Comparison of ENCODE assay signal across 13 mouse cellular contexts in genomic region chr3:129201681-129202255, GRCm38 (mm10). TPM values are rescaled to one million over a fixed set of nuclear protein-coding genes. Genes with fewer than 3 reads are reported as not detected.
DNase-seq lines count a peak whose midpoint lies in the region; ATAC-seq lines count a peak whose summit lies in the region.
"Had no signal": no experiment of that assay in that cellular context is flagged by ENCODE, and none has a peak within 500 bp of the region (broad histone marks: within the 10 kb centered on the region; RNA-seq: fewer than 3 reads in every experiment).

No protein-coding gene starts in this region.

- H3K4me3 ChIP-seq in intestine, embryonic 15.5 days (replicated peaks), result no peak overlapping the region
- H3K4me3 ChIP-seq in neural tube, embryonic 11.5 days (ENCODE audit: low read depth, low read length), result no peak overlapping the region
- H3K4me3 ChIP-seq: hindbrain, embryonic 15.5 days had no signal

- H3K36me3 ChIP-seq in intestine, embryonic 15.5 days, result no peaks in the 10 kb centered on the region
- H3K36me3 ChIP-seq in neural tube, embryonic 11.5 days (ENCODE audit: control insufficient read depth, insufficient read depth, low read length), result no peaks in the 10 kb centered on the region
- H3K36me3 ChIP-seq: heart, embryonic 12.5 days; hindbrain, embryonic 15.5 days had no signal

- peak; percentile 6 for DNase-seq in kidney, adult 9 months
- DNase-seq in kidney, adult 8-10 months, result no peak
- DNase-seq in embryo, embryonic 11 days, result peak; percentile 47
- DNase-seq in neural tube, embryonic 11.5 days (ENCODE audit: low spot score), result peak; percentile 19
- no peak for DNase-seq in right cerebral cortex, postnatal 4 days
- DNase-seq in testis, postnatal 10 days (ENCODE audit: low spot score), result no peak
- DNase-seq: adrenal gland, postnatal 10 days; right cerebral cortex, postnatal 25 days had no signal

- ATAC-seq in intestine, embryonic 15.5 days, result no peak
- ATAC-seq in neural tube, embryonic 11.5 days (ENCODE audit: insufficient read depth, low FRiP score, low TSS enrichment), result no peak
- no peak for ATAC-seq in frontal cortex, adult (ENCODE audit: low TSS enrichment)

- H3K4me2 ChIP-seq in intestine, embryonic 15.5 days (replicated peaks), result peak overlapping the region; percentile 28
- no peak overlapping the region for H3K4me2 ChIP-seq in neural tube, embryonic 11.5 days (ENCODE audit: low read depth)
- H3K4me2 ChIP-seq: hindbrain, embryonic 15.5 days had no signal

- H3K4me1 ChIP-seq in intestine, embryonic 15.5 days (replicated peaks), result peaks cover 21% of the 10 kb centered on the region
- peaks cover 5% of the 10 kb centered on the region for H3K4me1 ChIP-seq in neural tube, embryonic 11.5 days (ENCODE audit: control insufficient read depth, insufficient read depth, low read length)

- H3K27ac ChIP-seq in intestine, embryonic 15.5 days, result no peak overlapping the region
- no peak overlapping the region for H3K27ac ChIP-seq in neural tube, embryonic 11.5 days (ENCODE audit: low read depth, low read length)
- H3K27ac ChIP-seq: hindbrain, embryonic 15.5 days had no signal

- no peak overlapping the region for H3K9ac ChIP-seq in intestine, embryonic 15.5 days
- H3K9ac ChIP-seq in neural tube, embryonic 11.5 days (ENCODE audit: low read length), result no peak overlapping the region
- H3K9ac ChIP-seq: heart, embryonic 12.5 days; hindbrain, embryonic 15.5 days had no signal

- H3K27me3 ChIP-seq in intestine, embryonic 15.5 days (replicated peaks), result peaks cover 53% of the 10 kb centered on the region
- peaks cover 92% of the 10 kb centered on the region for H3K27me3 ChIP-seq in neural tube, embryonic 11.5 days (ENCODE audit: control insufficient read depth, insufficient read depth, low read length)

- no peaks in the 10 kb centered on the region for H3K9me3 ChIP-seq in intestine, embryonic 15.5 days
- H3K9me3 ChIP-seq in neural tube, embryonic 11.5 days (ENCODE audit: control insufficient read depth, low read length), result no peaks in the 10 kb centered on the region
- H3K9me3 ChIP-seq: heart, embryonic 12.5 days; hindbrain, embryonic 15.5 days had no signal

- 38% methylated on average over 11 of the region's 11 CpGs for WGBS in intestine, embryonic 15.5 days
- WGBS in neural tube, embryonic 11.5 days, result 2% methylated on average over 11 of the region's 11 CpGs

RNA-seq across cellular contexts. Expression of gene Pitx2, which starts 2.1 kb away (rescaled TPM):
- polyA plus RNA-seq in intestine, embryonic 15.5 days (2015; fragmentation: Nextera tagmentation; extraction: Ambion mirVana), result 39.4 and 45.2 TPM in 2 replicates
- polyA plus RNA-seq in neural tube, embryonic 11.5 days (2014; fragmentation: Nextera tagmentation; extraction: Ambion mirVana), result 16.1 and 19.1 TPM in 2 replicates
- polyA plus RNA-seq: cortical plate, adult 2 months had no signal

Comparison
In these comparisons a context has a peak if more than half of its experiments do, and no peak if none do; other contexts are left out.
1. DNase-seq: peak in kidney, adult 9 months (single experiment), embryo, embryonic 11 days (single experiment) and neural tube, embryonic 11.5 days (single experiment); none in kidney, adult 8-10 months (0 of 2), right cerebral cortex, postnatal 4 days (single experiment) and testis, postnatal 10 days (single experiment).